Mouse (Mus musculus) brain, embryonic 18.5 days (tissue): ENCODE results near the gene Dyrk1a.

ENCODE experiments used
- DNase-seq: peaks from one replicate; pipeline ENCODE4 v3.0.0-alpha.2; 2012; ENCODE audit warnings: low read depth, low spot score

The Dyrk1a gene

DNA sequence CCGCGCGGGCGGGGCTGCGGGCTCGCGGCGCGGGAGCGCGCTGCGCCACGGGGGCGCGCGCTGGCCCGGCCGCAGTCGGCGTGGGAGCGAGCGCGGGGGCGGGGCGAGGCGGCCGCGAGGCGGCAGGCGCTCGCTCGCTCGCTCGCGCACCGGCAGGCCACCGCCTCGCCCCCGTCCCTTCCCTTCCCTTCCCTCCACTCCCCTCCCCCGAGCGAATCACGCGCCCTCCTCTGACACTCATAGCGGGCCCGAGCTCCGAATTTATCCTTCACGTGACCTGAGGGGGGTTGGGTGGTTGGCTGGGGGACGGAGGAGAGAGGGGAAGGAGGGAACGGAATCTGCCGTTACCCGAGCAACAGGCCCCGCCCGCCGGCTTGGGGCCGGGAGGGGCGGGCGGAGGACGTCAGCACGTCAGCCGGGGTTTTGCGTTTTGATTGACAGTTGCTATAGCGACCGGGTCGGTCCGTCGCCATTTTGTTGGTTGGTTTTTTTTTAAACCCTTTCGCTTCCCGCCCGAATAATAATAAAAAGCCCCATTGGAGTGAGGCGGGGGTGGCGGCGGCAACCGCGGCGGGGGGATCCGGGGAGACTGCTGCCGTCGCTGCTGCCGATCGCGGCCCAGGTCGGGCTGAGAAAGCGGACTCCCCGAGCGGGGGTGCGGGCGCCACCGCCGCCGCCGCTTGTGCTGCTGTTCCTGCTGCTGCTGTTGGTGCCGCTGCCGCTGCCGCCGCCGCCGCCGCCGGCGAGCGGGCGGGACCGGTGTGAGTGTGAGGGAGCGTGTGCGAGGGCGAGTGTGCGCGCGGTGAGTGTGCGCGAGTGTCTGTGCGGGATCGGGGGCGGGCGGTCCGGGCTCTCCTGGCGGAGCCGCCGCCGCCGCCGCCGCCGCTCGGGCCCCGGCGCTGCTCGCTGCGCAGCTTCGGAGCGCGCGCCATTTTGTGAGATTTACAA is at the start of gene Dyrk1a:
Dyrk1a (plus strand) TSS at position 782 of the 948 bp plus-strand sequence.
- peak; percentile 99 for DNase-seq

- DNase-seq = no peak
Observed at GRCm38 (mm10) chr16:94523594-94524377, 46.0 kb upstream of the Dyrk1a start.

- no peak for DNase-seq
Observed at GRCm38 (mm10) chr16:94524691-94525090, 45.1 kb upstream of the Dyrk1a start.

- no peak for DNase-seq
Observed at GRCm38 (mm10) chr16:94525955-94526343, 43.9 kb upstream of the Dyrk1a start.

DNA sequence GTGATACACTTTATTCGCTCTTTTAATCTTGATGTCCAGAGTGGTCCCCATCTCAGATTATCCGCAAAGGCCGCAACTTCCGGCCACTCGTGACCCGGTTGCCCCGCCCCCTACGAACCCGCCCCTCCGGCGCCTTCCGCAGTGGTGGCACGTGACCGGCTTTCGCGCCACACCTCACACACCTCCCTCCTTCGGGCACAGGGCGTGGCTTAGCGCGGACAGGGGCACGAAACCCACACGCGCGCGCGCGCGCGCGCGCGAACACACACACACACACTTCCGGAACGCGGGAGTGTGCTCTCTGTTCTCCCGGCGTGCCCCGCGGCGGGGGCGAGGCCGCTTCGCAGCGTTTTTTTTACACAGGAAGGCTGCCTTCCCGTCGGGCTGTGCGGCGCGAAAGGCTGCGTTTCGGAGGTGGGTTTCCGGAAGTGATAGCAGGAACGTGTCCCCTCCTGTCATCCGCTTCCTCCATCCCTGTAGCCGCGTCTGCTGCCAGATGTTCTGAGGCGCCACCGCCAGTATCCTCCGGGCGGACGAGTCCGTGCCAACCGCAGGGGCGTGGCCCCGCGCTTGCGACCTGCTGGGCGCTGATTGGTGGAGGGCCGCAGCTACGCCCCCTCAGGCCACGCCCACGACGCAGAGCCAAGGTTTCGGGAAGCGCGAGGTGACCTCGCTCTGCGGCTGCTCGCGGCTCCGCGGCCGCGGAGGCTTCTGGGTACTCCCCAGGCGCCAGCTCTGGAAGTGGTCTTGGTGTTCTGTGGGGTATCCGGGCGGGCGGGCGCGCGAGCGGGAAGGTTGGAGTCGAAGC is 43.3 kb upstream of the Dyrk1a start, which contains the start of gene Vps26c:
Vps26c (minus strand) TSS at position 487 of the 808 bp plus-strand sequence.
- peak; percentile 92 for DNase-seq

DNA sequence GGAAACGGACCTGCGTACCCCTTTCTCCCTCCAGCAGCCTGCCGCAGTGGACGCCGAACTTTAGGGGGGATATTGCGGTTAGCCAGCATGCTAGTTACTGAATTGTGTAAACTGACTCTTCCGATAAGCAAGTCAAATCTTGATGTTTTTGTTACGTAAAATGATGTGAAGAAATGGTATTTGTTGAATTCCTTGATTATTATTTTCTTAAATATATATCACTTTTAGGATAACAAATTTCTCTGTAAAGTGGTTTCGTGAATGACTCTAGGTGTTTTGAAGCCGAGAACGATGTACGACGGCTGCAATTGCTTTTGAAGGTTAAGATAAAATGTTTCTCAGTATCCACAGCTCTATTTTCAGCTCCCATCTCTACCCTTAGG is 42.7 kb upstream of the Dyrk1a start:
- DNase-seq = no peak

- DNase-seq = no peak
Observed at GRCm38 (mm10) chr16:94527546-94527945, 42.3 kb upstream of the Dyrk1a start.

- no peak for DNase-seq
Observed at GRCm38 (mm10) chr16:94531268-94531667, 38.5 kb upstream of the Dyrk1a start.

GRCm38 (mm10) chr16:94533679-94534078 is 36.1 kb upstream of the Dyrk1a start:
- DNase-seq = no peak

- no peak for DNase-seq
Observed at GRCm38 (mm10) chr16:94535716-94536115, 34.1 kb upstream of the Dyrk1a start.

DNA sequence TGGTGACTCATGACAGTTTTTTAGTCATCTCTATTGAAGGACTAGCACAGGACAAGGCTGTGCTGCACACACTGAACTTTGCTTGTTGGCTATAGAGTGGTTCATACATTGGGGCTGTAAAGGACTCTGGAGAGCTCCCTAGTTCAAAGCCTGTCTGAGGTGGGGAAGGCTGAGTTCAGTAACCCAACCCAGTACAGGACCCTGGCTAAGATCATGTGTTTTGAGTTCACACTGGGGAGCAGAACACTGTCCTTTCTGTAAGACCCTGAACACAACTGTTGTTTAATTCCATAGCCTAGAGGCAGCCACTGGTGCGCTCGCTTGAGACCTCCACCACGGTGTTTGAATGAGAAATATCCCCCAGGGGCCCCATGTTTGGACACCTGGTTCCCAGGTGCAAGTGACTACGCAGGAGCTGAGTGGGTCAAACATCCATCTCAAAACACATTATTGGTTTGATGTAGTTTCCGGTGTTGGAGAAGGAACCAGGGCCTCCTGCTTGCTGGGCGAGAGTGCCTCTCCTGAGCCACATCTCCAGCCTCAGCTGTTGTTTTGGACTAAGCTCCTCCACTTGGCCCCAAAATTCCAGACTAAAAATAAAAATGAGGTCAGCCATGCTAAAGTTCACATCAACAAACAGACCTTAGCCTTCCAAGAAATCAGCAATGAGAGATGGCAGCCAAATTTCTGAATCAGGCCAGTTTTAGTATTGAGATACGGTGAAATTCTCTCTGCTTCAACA is 33.2 kb upstream of the Dyrk1a start:
- no peak for DNase-seq

- no peak for DNase-seq
Observed at GRCm38 (mm10) chr16:94537159-94537527, 32.7 kb upstream of the Dyrk1a start.

DNA sequence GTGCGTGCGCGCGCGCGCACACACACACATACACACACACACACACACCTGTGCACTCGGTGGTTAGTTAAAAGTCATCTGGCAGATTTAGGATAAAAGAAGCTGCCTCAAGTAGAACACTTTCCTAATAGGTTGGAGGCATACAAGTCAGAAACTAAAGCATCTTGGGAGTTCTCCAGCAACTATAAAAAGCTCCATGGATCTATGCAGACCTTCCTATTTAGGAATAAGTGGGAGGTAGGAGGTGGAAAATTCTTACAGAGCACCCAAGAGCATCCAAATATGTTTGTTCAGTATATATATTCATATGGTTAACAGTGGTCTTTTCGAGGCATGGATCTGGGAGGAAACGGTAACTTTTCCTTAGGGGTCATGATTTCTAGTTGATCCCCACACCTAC is 29.7 kb upstream of the Dyrk1a start:
- DNase-seq = no peak

- no peak for DNase-seq
Observed at GRCm38 (mm10) chr16:94542898-94543297, 26.9 kb upstream of the Dyrk1a start.

DNA sequence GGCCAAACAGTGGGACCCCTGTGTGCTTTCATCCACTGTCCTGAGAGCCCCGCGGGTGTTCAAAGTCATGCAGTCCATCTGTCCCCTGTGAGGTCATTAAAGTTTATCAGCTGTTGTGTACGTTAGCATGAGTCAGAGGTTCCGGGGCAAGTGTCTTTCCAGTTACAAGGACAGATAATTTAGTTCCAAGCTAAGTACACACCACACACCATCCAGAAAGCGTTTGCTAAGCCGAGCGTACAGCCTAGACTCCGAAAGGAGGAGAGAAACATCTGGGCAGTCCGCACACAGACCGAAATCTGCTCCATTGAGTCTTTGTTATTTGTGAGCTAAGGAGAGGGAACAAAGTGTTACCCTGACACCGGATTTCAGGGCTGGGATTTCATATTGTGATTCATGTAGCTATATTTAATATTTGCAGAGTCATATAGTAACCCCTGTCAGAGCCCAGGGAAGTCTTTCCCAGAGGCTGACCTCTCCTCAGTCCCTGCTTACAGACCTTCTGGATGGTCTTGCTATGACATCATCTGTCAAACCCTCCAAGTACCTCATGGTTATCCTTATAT is 25.2 kb upstream of the Dyrk1a start:
- DNase-seq = no peak

GRCm38 (mm10) chr16:94545781-94546562 is 23.8 kb upstream of the Dyrk1a start:
- no peak for DNase-seq

- no peak for DNase-seq
Observed at GRCm38 (mm10) chr16:94549813-94550212, 20.0 kb upstream of the Dyrk1a start.

DNA sequence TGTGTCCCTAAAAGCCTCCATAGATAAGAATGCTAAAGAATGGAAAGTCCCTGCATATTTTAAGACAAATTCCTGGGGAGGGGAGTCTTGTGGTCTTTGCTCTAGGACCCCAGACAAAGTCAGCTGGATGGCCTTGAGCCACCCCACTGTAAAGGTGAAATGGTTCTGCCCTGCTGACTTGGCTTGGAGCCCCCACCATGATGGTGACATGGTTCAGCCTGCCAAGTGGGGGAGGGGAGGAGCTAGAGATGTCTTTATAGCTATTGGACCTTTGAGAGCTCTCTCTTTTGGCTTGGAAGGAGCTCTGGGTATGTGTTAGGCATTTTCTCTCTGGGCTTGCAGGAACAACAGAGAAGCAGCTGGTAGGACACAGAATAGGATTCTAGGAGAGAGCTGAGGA is 17.9 kb upstream of the Dyrk1a start:
- no peak for DNase-seq

DNA sequence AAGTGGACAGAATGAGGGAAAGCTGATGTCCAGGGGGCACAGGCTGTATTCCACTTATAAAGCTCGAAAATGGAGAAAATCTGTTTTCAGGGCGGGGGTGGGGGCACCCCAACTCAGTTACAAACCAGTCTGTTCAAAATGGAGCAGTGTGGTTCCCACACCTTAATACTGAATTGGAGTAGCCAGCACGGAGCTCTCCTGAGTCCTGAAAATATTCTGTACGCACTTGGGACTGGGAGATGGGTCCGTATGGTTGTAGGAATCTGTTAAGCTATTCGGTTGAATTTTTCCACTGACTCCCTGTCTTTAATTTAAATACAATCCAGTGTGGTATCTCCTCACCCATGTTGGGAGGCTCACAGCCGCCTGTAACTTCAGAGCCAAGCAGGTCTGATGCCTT is 14.5 kb upstream of the Dyrk1a start:
- DNase-seq = no peak

DNA sequence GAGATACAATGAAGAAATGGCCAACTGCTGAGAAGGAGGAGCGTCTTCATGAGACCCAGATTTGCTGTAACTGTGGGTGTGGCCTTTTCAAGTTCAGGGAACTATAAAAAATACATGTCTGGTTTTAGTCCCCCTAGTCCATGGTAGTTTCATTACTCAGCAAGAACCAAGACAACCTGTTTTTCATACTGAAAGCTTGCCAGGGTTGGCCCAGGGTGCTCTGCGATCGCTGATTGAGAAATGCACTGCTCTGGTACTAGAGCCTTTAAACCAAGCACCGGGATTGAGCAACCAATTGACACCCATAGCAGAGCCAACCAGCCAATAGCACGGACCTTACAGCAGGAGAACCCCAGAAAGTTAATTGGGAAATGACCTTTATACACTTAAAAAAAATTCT is 13.6 kb upstream of the Dyrk1a start:
- no peak for DNase-seq
